Mouse (Mus musculus) cerebellum, adult 9-10 months (tissue): ENCODE data around the gene Khdc1a.
"Not testable (repeated sequence)": the region's sequence is repeated elsewhere in the genome, so short reads cannot be mapped to it uniquely, and the experiment has no call there.

ENCODE experiments used
- DNase-seq: peaks from one replicate; pipeline ENCODE4 v3.0.0; 2022

Gene Khdc1a

GRCm38 (mm10) chr1:21349341-21349740 is at the start of gene Khdc1a:
Gene Khdc1a (plus strand): TSS chr1:21349641.
- DNase-seq = no peak

DNA sequence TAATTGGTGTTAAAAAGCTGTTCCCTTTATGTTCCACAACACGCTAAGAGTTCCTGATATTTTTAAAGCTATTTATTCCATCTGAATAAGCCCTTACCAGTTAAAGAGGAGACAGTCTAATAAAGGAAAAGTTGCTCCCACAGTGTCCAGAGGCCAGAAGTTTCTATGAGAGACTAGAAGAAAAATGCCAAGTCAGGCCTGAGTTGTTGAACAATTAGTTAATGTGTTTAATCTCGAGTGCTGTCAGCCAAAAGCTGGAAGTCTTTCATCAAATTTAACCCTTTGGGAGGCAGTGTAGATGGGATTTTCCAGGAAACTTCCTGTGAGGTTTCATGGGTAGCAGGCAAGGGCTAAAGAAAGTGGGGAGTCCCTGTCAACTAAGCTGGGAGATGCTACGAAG is 49.6 kb upstream of the Khdc1a start:
- DNase-seq = no peak

- no peak for DNase-seq
These were observed 47.8 kb upstream of the Khdc1a start for GRCm38 (mm10) chr1:21301686-21302085.

DNA sequence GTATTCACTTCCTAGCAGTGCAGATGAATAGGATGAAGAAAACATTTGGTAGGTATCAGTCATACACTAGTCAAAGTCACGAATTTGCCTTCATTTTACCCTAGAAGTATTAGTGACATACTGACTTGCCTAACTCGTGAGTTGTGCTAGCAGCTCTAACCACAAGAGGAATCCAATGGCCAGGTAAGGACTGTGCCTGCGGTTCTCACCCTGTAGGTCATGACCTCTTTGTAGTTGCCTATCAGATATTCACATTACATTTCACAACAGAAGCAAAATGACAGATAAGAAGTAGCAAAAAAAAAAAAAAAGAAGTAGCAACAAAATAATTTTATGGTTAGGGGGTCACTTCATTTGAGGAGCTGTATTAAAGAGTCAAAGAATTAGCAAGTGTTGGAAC is 45.3 kb upstream of the Khdc1a start:
- no peak for DNase-seq

- no peak for DNase-seq
These were observed 44.8 kb upstream of the Khdc1a start for GRCm38 (mm10) chr1:21304646-21305045.

DNA sequence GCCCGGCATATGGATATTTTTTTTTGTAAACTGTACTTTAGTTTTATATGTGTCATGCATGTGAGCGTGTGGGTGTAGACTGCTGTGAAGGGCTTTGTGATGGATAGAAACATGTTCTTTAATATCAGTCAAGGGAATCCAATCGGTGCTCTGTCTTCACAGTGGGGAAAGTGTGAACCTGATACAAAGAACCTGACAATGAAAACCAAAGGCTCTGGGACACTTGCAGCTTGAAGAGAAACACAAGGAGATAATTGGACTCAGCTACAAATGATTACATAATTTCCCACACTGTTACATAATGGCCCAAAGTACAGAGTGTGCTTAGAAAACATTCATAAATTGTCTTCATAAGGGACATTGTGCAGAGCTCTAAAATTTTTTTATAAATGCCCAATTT is 44.0 kb upstream of the Khdc1a start:
- DNase-seq = no peak

DNA sequence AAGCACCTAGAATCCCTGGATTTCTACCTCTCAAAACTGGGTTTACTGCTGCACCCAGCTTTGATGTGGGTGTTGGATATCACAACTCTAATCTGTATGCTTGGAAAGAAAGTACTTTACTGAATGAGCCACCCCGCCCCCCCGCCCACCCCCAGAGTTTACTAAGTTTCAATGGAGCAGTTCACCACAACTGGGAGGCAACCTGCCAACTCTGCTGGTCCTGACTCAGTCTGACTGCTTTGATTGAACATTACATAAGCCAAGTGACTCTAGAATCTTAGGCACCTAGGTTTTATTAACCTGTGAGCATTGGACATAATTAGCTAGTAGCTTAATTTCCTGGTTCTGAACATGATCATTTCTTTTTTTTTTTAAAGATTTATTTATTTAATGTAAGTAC is 35.1 kb upstream of the Khdc1a start:
- no peak for DNase-seq

DNA sequence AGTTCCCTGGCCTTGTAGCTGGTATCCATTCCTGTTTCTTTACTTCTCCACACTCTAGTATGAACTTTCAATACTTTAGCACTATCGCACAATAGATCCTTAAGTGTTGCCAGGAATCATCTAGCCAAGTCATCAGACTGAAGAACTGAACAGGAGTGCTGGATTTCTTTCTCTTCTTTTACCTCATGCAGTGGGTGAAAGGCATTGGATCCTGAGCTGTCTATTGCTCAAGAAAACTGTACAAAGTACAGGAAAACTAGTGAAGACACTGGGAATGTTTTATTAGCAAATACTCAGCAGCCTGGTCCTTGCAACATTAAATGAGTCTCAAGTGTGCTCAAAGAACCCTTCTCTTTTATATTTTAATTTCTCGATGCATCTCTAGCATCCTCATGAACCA is 33.7 kb upstream of the Khdc1a start:
- DNase-seq = no peak

GRCm38 (mm10) chr1:21316305-21316704 is 33.1 kb upstream of the Khdc1a start:
- no peak for DNase-seq

- no peak for DNase-seq
These were observed 31.2 kb upstream of the Khdc1a start for GRCm38 (mm10) chr1:21318202-21318601.

- not testable (repeated sequence) for DNase-seq
These were observed 29.2 kb upstream of the Khdc1a start for GRCm38 (mm10) chr1:21320271-21320670.

- DNase-seq = no peak
These were observed 27.8 kb upstream of the Khdc1a start for GRCm38 (mm10) chr1:21321656-21322055.

- no peak for DNase-seq
These were observed 25.4 kb upstream of the Khdc1a start for GRCm38 (mm10) chr1:21323996-21324574.

GRCm38 (mm10) chr1:21324633-21325032 is 24.8 kb upstream of the Khdc1a start:
- DNase-seq = no peak

DNA sequence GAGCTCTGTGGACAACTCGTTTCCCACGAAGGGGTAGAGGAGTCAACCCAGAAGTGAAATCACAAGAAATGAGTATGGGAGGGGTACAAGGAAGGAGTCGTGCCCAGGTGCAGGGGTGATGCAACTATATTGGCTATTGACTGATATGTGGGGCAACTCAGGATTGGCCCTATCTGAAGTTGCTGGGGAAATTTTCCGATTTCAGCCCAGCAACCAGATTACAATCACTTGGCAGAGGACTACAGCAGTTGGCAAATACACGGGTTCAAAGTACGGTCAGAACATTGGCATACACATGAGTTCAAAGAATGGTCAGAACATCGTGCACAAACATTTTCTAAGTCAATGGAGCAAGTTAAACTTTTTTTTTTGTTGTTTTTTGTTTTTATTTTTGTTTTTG is 22.7 kb upstream of the Khdc1a start:
- no peak for DNase-seq

GRCm38 (mm10) chr1:21331161-21331560 is 18.3 kb upstream of the Khdc1a start:
- DNase-seq = not testable (repeated sequence)

DNA sequence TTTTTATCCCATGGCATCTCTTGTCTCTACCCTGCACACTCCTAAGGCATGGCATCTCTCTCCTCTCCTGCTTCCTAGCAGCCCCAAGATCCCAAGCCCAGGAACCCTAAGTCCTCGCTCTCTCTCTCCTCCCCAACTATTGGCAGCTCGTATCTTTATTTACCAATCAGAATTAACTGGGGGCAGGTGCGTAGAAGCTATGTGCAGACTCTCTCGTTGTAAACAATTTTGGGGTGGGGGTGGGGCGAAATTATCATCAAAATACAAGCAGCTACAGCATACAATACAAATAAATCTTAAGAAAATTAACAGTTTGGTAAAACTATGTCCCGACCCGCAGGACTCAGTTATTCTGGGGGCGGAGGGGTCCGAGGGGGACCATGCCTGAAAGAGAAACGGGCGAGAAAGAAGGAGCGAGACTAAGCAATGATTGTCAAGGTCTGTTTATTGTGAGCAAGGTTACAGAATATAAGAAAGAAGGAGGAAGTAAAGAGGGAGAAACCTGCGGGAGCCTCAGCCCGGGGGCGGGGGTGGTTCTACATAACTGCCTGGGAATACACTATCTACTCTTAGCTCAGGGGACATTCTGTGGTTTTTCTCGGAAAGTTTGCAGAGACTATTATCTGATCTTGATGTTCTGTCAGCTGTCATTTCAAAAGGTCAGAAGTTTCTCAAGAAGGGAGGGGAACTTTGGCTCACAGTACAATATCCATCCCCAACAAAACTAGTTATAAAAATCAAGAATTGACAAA is 16.0 kb upstream of the Khdc1a start:
- no peak for DNase-seq

GRCm38 (mm10) chr1:21335836-21336235 is 13.6 kb upstream of the Khdc1a start:
- DNase-seq = no peak

- no peak for DNase-seq
These were observed 8.7 kb upstream of the Khdc1a start for GRCm38 (mm10) chr1:21340745-21341144.

DNA sequence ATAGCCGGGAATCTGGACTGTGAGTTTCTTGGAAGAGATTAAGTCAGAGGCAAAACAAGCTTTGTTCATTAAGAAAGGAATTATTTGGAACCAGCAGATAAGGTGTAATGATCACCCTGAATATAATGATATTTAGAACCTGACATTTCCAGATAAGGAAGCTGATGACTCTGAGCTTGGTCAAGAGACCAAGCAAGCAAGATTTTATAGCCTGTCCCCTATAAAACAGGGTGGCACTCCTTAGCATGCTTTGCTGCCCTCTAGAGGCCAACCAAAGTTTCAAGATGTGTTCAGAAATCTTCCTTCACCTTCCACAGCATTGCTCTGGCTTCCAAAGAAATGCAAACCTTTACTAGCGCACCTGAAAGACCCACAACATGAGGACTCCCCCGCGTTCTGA is 5.2 kb upstream of the Khdc1a start:
- DNase-seq = peak; percentile 13

DNA sequence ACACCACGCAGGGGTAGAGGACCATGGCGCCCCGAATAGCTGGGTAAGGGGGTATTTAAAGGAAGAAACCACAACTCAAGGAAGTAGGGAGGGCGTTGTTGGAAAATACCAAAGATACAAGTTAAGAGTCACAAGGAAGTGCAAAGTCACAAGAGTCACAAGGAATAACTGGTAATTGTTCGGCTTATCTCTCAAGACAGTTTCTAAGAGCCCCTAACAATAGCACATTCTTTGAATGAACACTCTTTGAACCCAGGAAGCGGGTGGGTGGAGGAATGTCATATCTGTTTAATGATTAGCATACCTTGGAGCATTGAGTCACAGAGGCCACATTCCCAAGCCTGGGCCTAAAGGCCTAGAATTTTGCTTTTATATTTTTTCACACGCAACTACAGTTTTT is 4.7 kb upstream of the Khdc1a start:
- DNase-seq = not testable (repeated sequence)

DNA sequence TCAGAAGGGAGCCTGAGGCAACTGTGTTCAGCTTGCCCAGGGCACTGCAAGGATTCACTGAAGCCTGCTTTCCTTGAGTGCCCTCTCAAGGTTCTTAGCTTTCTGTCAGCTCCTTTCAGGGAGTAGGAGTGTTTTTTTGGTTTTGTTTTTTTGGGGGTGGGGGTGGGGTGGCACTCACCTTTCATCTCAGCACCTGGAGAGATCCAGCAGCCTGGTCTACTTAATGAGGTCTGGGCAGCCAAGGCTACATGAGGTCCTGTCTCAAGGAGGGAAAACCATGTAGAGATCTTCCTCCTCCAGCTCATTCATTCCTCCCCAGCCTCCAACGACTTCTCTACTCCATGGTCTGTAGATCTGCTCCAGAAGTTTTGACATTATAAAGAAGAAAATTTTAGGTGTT is 18.6 kb downstream of the Khdc1a start, which contains the start of gene Khdc1c:
Khdc1c (plus strand) TSS at position 301 of the 400 bp plus-strand sequence.
- DNase-seq = not testable (repeated sequence)

- DNase-seq = no peak
These were observed 33.8 kb downstream of the Khdc1a start, which contains the start of gene Khdc1b for GRCm38 (mm10) chr1:21383256-21383655. Gene Khdc1b (plus strand): TSS chr1:21383556.

- no peak for DNase-seq
These were observed 41.8 kb downstream of the Khdc1a start for GRCm38 (mm10) chr1:21391138-21391671.
